Mouse (Mus musculus) common myeloid progenitor, adult 5-6 weeks (primary cell): Measurements from ENCODE around the gene Ascl3. TPM values are rescaled to one million over a fixed set of nuclear protein-coding genes. Genes with fewer than 3 reads are reported as not detected.

Experiments
- total RNA-seq: library from RNA; stranded (forward); fragments of 200-1000, 187-1606 nt; gene quantifications from 2 replicates; pipeline ENCODE4 v1.2.3, GENCODE M21; 2017

Ascl3 gene
- total RNA-seq, 1 experiment from 2014 or later = not detected

Other genes starting within 250 kb of the Ascl3 start
- 0.05 and 0.09 TPM in 2 replicates for gene Trim66, start 223.6 kb downstream of the Ascl3 start, total RNA-seq
- 1,056 and 1,216 TPM in 2 replicates for gene Rpl27a, start 212.6 kb downstream of the Ascl3 start, total RNA-seq
- 5.6 and 11.7 TPM in 2 replicates for gene St5, start 28.1 kb downstream of the Ascl3 start, total RNA-seq
- gene Akip1, start 28.0 kb downstream of the Ascl3 start, total RNA-seq = 29.0 and 61.0 TPM in 2 replicates
- gene BC051019, start 7.9 kb downstream of the Ascl3 start, total RNA-seq = not detected in 2 replicates
- gene Tmem9b, start 21.1 kb upstream of the Ascl3 start, total RNA-seq = 11.0 and 21.5 TPM in 2 replicates
- gene Nrip3, start 50.3 kb upstream of the Ascl3 start, total RNA-seq = 0.41 and 0.44 TPM in 2 replicates
- not detected in 2 replicates for gene Scube2, start 134.0 kb upstream of the Ascl3 start, total RNA-seq
- gene Dennd5a, start 228.7 kb upstream of the Ascl3 start, total RNA-seq = 73.3 and 77.4 TPM in 2 replicates